18 mouse cellular contexts compared by ENCODE assay signal in genomic region chr1:192269911-192270310, GRCm38 (mm10).
"Had no signal": no experiment of that assay in that cellular context is flagged by ENCODE, and none has a peak within 500 bp of the region (broad histone marks: within the 10 kb centered on the region; RNA-seq: fewer than 3 reads in every experiment).

No protein-coding gene starts in this region.

- H3K4me1 ChIP-seq: limb, embryonic 12.5 days; liver, embryonic 13.5 days; lung, embryonic 15.5 days; midbrain, embryonic 12.5 days; neural tube, embryonic 13.5 days had no signal

- H3K9me3 ChIP-seq: limb, embryonic 12.5 days; liver, embryonic 13.5 days; lung, embryonic 15.5 days; midbrain, embryonic 12.5 days; neural tube, embryonic 13.5 days had no signal

- ATAC-seq: inflammation-experienced regulatory T-cells, adult 6 months; liver, postnatal 0 days; midbrain, embryonic 16.5 days had no signal

- H3K36me3 ChIP-seq: limb, embryonic 12.5 days; liver, embryonic 13.5 days; lung, embryonic 15.5 days; midbrain, embryonic 12.5 days; neural tube, embryonic 13.5 days had no signal

- H3K4me3 ChIP-seq: limb, embryonic 12.5 days; liver, embryonic 13.5 days; lung, embryonic 15.5 days; midbrain, embryonic 12.5 days; neural tube, embryonic 13.5 days had no signal

- H3K4me2 ChIP-seq: limb, embryonic 12.5 days; liver, embryonic 13.5 days; lung, embryonic 15.5 days; midbrain, embryonic 12.5 days; neural tube, embryonic 13.5 days had no signal

- DNase-seq: kidney, adult 8-10 months; kidney, postnatal 25 days; layer of hippocampus, adult 9-11 months; layer of hippocampus, postnatal 36 days; liver; liver, embryonic 13.5 days; liver, postnatal 0 days; lung, postnatal 14 days; retina, postnatal 1 day; spleen, adult 18-20 months; thymus, adult 2 months; thymus, postnatal 36 days had no signal

- H3K27ac ChIP-seq: limb, embryonic 12.5 days; liver, embryonic 13.5 days; lung, embryonic 15.5 days; midbrain, embryonic 12.5 days; neural tube, embryonic 13.5 days had no signal

- H3K9ac ChIP-seq: limb, embryonic 12.5 days; liver, embryonic 13.5 days; liver, postnatal 0 days; lung, embryonic 15.5 days; midbrain, embryonic 12.5 days; neural tube, embryonic 13.5 days had no signal

- H3K27me3 ChIP-seq: limb, embryonic 12.5 days; liver, embryonic 13.5 days; lung, embryonic 15.5 days; midbrain, embryonic 12.5 days; neural tube, embryonic 13.5 days had no signal
